Mouse (Mus musculus) heart, postnatal 36 days (tissue): ENCODE measurements at regions not wholly inside any gene's neighbourhood (a gene's known extent, or its start where the extent isn't known, plus 50 kb on each side); places are given as distances from the start of the nearest gene placed in this dataset.
"Not testable (repeated sequence)": the region's sequence is repeated elsewhere in the genome, so short reads cannot be mapped to it uniquely, and the experiment has no call there.

Source experiments
- DNase-seq, 2 experiments: peaks; one replicate each; pipeline ENCODE4 v3.0.0; 2021 to 2022
- intact Hi-C: fragments of 180-260 bp; cut with DNase I; formaldehyde crosslinking; loops from one replicate; pipeline ENCODE4 v1.15.1; 2025
- microRNA-seq, 2 experiments: library from miRNA; unstranded; fragments of <30 nt; microRNA quantifications; one replicate each; pipeline ENCODE4 v1.2.0; 2021; ENCODE audit warnings: borderline number of aligned reads in 2 of 2

- intact Hi-C loops: no loop called here
- DNase-seq: no peak
Measured at GRCm38 (mm10) chr16:77743838-77744237, 141.9 kb upstream of the Gm11146 start.

GRCm38 (mm10) chr16:77738821-77739220 is 136.9 kb upstream of the Gm11146 start:
- DNase-seq: no peak
- intact Hi-C loops: loop anchor here (10.0 kb wide), 1 partner anchor 416 kb away; no protein-coding TSS in a partner anchor

GRCm38 (mm10) chr16:77719377-77719776 is 117.5 kb upstream of the Gm11146 start:
- no peak for DNase-seq
- intact Hi-C loops: no loop called here

- intact Hi-C loops, DNase-seq: not testable (repeated sequence)
Measured at GRCm38 (mm10) chr16:77717766-77718165, 115.9 kb upstream of the Gm11146 start.

- no peak for DNase-seq
- intact Hi-C loops: no loop called here
Measured at GRCm38 (mm10) chr16:77704726-77705125, 102.8 kb upstream of the Gm11146 start.

- intact Hi-C loops: no loop called here
- DNase-seq: no peak
Measured at GRCm38 (mm10) chr16:77695443-77695842, 93.5 kb upstream of the Gm11146 start.

GRCm38 (mm10) chr16:77687056-77687839 is 85.4 kb upstream of the Gm11146 start:
- intact Hi-C loops: no loop called here
- no peak for DNase-seq

GRCm38 (mm10) chr16:77685651-77686190 is 83.8 kb upstream of the Gm11146 start:
- no peak for DNase-seq
- intact Hi-C loops: no loop called here

GRCm38 (mm10) chr16:77684521-77684920 is 82.6 kb upstream of the Gm11146 start:
- intact Hi-C loops: no loop called here
- no peak for DNase-seq

GRCm38 (mm10) chr16:77679234-77679633 is 77.3 kb upstream of the Gm11146 start:
- intact Hi-C loops: no loop called here
- no peak for DNase-seq

- DNase-seq: no peak
- intact Hi-C loops: no loop called here
Measured at GRCm38 (mm10) chr16:77676805-77677204, 74.9 kb upstream of the Gm11146 start.

- no peak for DNase-seq
- intact Hi-C loops: no loop called here
Measured at GRCm38 (mm10) chr16:77675885-77676597, 74.1 kb upstream of the Gm11146 start.

- no peak for DNase-seq
- intact Hi-C loops: no loop called here
Measured at GRCm38 (mm10) chr16:77671253-77671652, 69.4 kb upstream of the Gm11146 start.

GRCm38 (mm10) chr16:77665781-77666180 is 63.9 kb upstream of the Gm11146 start:
- intact Hi-C loops: no loop called here
- no peak for DNase-seq

GRCm38 (mm10) chr16:77662107-77662518 is 60.2 kb upstream of the Gm11146 start:
- no peak for DNase-seq
- intact Hi-C loops: no loop called here

- no peak for DNase-seq
- intact Hi-C loops: no loop called here
Measured at GRCm38 (mm10) chr16:77653306-77653705, 51.4 kb upstream of the Gm11146 start.

Small RNA genes lying in the stretch of these regions (microRNA-seq; reads per million reads assigned to microRNA genes)
- 0 reads per million in 2 experiments for gene Gm25025
